Mouse (Mus musculus) kidney, adult 2 months (tissue): ENCODE results near the gene Gpc6. TPM values are rescaled to one million over a fixed set of nuclear protein-coding genes. Genes with fewer than 3 reads are reported as not detected.

ENCODE experiments used
- DNase-seq: peaks from one replicate; pipeline ENCODE4 v3.0.0; 2021
- H3K27ac ChIP-seq: fragments of 200-500 bp; 2 replicates; pipeline ENCODE4 v1.5.1; 2012; ENCODE audit warnings: low read depth, low read length, control low read depth, inconsistent platforms; ENCODE audit not compliant: insufficient read depth
- H3K27me3 ChIP-seq: fragments of 200-500 bp; replicated peaks from 2 replicates; pipeline ENCODE4 v1.6.1; 2012; ENCODE audit warnings: mild to moderate bottlenecking, moderate library complexity, low read length, inconsistent platforms; ENCODE audit not compliant: control insufficient read depth, insufficient read depth
- H3K36me3 ChIP-seq: fragments of 200-500 bp; 2 replicates; pipeline ENCODE4 v1.6.1; 2012; ENCODE audit warnings: mild to moderate bottlenecking, moderate library complexity, low read length, inconsistent platforms; ENCODE audit not compliant: control insufficient read depth, insufficient read depth
- H3K4me1 ChIP-seq: fragments of 200-500 bp; 2 replicates; pipeline ENCODE4 v1.6.1; 2011; ENCODE audit warnings: low read length; ENCODE audit not compliant: control insufficient read depth, insufficient read depth
- H3K4me3 ChIP-seq: fragments of 200-500 bp; 2 replicates; pipeline ENCODE4 v1.5.1; 2011; ENCODE audit warnings: mild to moderate bottlenecking, low read depth, low read length, control low read depth; ENCODE audit not compliant: insufficient read depth
- CTCF ChIP-seq: fragments of 200-500 bp; conservative IDR thresholded peaks from 2 replicates; pipeline ENCODE4 v1.5.1; 2011; ENCODE audit warnings: low read depth, mild to moderate bottlenecking, control low read depth, low read length, moderate library complexity, mixed read lengths; ENCODE audit not compliant: insufficient read depth, insufficient read length
- POLR2A ChIP-seq: fragments of 200-500 bp; IDR thresholded peaks from one replicate; pipeline ENCODE4 v1.6.1; 2011; ENCODE audit warnings: low read depth, low read length, control low read depth
- WGBS: fragments of 180-500 bp; shearing (Covaris S2); methylation state at CpG from one replicate; pipeline ENCODE4 v1.1.7; 2018; 5-methylcytosine and 5-hydroxymethylcytosine counted together
- polyA plus RNA-seq: library from polyadenylated mRNA; depleted of rRNA; stranded (reverse); fragments of >200 nt; gene quantifications from 2 replicates; pipeline ENCODE4 v1.2.3, GENCODE M21; 2012

Gpc6 gene
- polyA plus RNA-seq, 1 experiment: 3.4 TPM

DNA sequence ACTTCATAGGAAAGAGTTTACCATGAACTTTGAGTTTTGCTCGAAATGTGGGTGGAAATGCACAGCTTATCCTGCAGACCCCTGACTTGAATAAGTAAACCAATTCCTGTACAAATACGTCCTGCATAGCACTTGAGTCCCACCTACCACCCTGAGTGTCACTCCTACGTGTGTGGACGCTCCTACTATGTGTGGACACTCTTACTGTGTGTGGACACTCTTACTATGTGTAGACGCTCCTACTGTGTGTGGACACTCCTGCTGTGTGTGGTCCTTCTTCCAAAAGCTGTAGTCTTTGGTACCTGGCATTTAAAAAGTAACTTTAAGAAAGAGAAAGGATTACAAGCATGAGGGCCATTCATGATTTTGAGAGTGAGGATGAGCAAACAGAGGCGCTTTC, 1036.7 kb downstream of the Gpc6 start:
- no peaks in the 10 kb centered on the region for H3K36me3 ChIP-seq
- WGBS: 90% methylated on average over 6 of the region's 6 CpGs
- no peak for DNase-seq
- TF ChIP-seq CTCF (no peak), POLR2A (no peak)
- no peaks in the 10 kb centered on the region for H3K27me3 ChIP-seq
- no peak overlapping the region for H3K4me3 ChIP-seq
- no peak overlapping the region for H3K27ac ChIP-seq
- H3K4me1 ChIP-seq: no peaks in the 10 kb centered on the region

DNA sequence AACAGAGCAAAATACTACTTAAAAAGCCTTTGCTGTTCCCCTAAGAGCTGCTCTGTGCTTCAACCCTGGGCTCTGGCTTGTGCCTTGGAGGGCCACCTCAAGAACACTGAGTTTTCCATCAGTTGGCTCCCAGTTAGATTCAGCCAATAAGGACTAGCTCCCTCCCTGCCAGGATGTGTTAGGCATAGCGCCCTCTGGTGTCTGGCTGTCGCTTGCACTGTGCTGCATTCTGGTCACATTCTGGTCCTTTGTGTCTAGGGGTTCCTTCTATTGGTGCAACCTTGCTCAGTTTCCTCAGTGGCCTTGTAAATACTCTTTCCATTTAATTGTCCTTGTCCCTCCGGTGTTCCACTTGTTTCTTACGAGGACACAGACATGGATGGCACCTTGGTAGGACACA, 1037.3 kb downstream of the Gpc6 start:
- no peaks in the 10 kb centered on the region for H3K27me3 ChIP-seq
- 67% methylated on average over 4 of the region's 4 CpGs for WGBS
- H3K36me3 ChIP-seq: no peaks in the 10 kb centered on the region
- H3K4me1 ChIP-seq: no peaks in the 10 kb centered on the region
- H3K27ac ChIP-seq: no peak overlapping the region
- H3K4me3 ChIP-seq: no peak overlapping the region
- DNase-seq: no peak
- no peak for TF ChIP-seq POLR2A
- TF ChIP-seq CTCF: peak; percentile 47; the same call in 1 of the 2 replicates

- Histone ChIP-seq H3K36me3 (no peaks in the 10 kb centered on the region), H3K27ac (no peak overlapping the region), H3K4me1 (no peaks in the 10 kb centered on the region), H3K27me3 (no peaks in the 10 kb centered on the region), H3K4me3 (no peak overlapping the region)
- TF ChIP-seq POLR2A: no peak
- no peak for TF ChIP-seq CTCF
- DNase-seq: no peak
- 88% methylated on average over 5 of the region's 5 CpGs for WGBS
Observed at GRCm38 (mm10) chr14:117972576-117972975, 1047.5 kb downstream of the Gpc6 start.

DNA sequence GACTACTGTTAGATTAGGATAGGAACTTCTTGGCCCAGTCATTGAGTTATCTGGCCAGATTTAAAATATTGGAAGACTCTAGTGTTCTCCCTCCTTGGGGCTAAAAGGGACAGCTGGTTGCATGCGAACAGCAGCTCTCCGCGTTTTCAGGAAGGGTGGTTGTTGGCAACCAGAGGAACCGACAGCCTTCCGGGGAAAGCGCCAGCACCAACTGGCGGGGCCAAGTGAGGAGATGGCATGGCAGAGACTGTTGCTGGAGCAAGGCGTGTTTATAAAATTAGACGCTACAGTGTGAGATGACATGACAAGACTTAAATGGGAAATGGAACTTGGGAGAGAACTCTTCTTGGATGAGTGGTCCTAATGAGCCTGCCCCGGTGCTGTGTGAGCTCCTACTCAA, 1056.4 kb downstream of the Gpc6 start:
- TF ChIP-seq CTCF: no peak
- no peak for TF ChIP-seq POLR2A
- Histone ChIP-seq H3K27ac (no peak overlapping the region), H3K4me1 (no peaks in the 10 kb centered on the region), H3K36me3 (no peaks in the 10 kb centered on the region), H3K4me3 (no peak overlapping the region), H3K27me3 (no peaks in the 10 kb centered on the region)
- DNase-seq: no peak
- WGBS: 95% methylated on average over 10 of the region's 10 CpGs

GRCm38 (mm10) chr14:117988444-117988843, 1063.3 kb downstream of the Gpc6 start:
- Histone ChIP-seq H3K36me3 (no peaks in the 10 kb centered on the region), H3K4me3 (no peak overlapping the region), H3K27ac (no peak overlapping the region), H3K27me3 (no peaks in the 10 kb centered on the region), H3K4me1 (no peaks in the 10 kb centered on the region)
- TF ChIP-seq POLR2A (no peak), CTCF (no peak)
- DNase-seq: no peak
- WGBS: 82% methylated on average over 10 of the region's 10 CpGs

GRCm38 (mm10) chr14:117990203-117990602, 1065.1 kb downstream of the Gpc6 start:
- no peak for DNase-seq
- TF ChIP-seq POLR2A (no peak), CTCF (no peak)
- Histone ChIP-seq H3K36me3 (no peaks in the 10 kb centered on the region), H3K4me1 (no peaks in the 10 kb centered on the region), H3K27ac (no peak overlapping the region), H3K27me3 (no peaks in the 10 kb centered on the region), H3K4me3 (no peak overlapping the region)
- 46% methylated on average over 8 of the region's 8 CpGs for WGBS

GRCm38 (mm10) chr14:117992600-117993256, 1067.6 kb downstream of the Gpc6 start:
- H3K4me1 ChIP-seq: no peaks in the 10 kb centered on the region
- TF ChIP-seq POLR2A (no peak), CTCF (no peak)
- DNase-seq: no peak
- no peak overlapping the region for H3K4me3 ChIP-seq
- no peaks in the 10 kb centered on the region for H3K27me3 ChIP-seq
- no peaks in the 10 kb centered on the region for H3K36me3 ChIP-seq
- whole genome bisulfite sequencing: 71% methylated on average over 8 of the region's 8 CpGs
- no peak overlapping the region for H3K27ac ChIP-seq
